Mouse (Mus musculus) small intestine, adult 2 months (tissue): ENCODE data around the gene Trcg1. TPM values are rescaled to one million over a fixed set of nuclear protein-coding genes. Genes with fewer than 3 reads are reported as not detected.

Experiments
- H3K27ac ChIP-seq: fragments of 200-500 bp; 2 replicates; pipeline ENCODE4 v1.5.1; 2012; ENCODE audit warnings: low read depth, low read length, control low read depth, inconsistent platforms; ENCODE audit not compliant: insufficient read depth
- H3K27me3 ChIP-seq: fragments of 200-500 bp; 2 replicates; pipeline ENCODE4 v1.6.1; 2012; ENCODE audit warnings: mild to moderate bottlenecking, moderate library complexity, low read length, inconsistent platforms; ENCODE audit not compliant: control insufficient read depth, insufficient read depth
- H3K36me3 ChIP-seq: fragments of 200-500 bp; 2 replicates; pipeline ENCODE4 v1.6.1; 2012; ENCODE audit warnings: mild to moderate bottlenecking, low read length, control low read depth, inconsistent platforms; ENCODE audit not compliant: control insufficient read depth, insufficient read depth
- H3K4me1 ChIP-seq: fragments of 200-500 bp; 2 replicates; pipeline ENCODE4 v1.6.1; 2012; ENCODE audit warnings: low read length, inconsistent platforms, mixed read lengths; ENCODE audit not compliant: control insufficient read depth, insufficient read depth, insufficient read length
- H3K4me3 ChIP-seq: fragments of 200-500 bp; 2 replicates; pipeline ENCODE4 v1.5.1; 2012; ENCODE audit warnings: low read depth, mild to moderate bottlenecking, control low read depth, inconsistent platforms, low read length, moderate library complexity
- CTCF ChIP-seq: fragments of 200-500 bp; IDR thresholded peaks from 2 replicates; pipeline ENCODE4 v1.5.1; 2012; ENCODE audit warnings: low read depth, mild to moderate bottlenecking, control low read depth, inconsistent platforms, low read length, moderate library complexity, mixed read lengths; ENCODE audit not compliant: insufficient replicate concordance, insufficient read length; ENCODE audit errors: extremely low read depth
- POLR2A ChIP-seq: fragments of 200-500 bp; IDR thresholded peaks from 2 replicates; pipeline ENCODE4 v1.6.1; 2012; ENCODE audit warnings: low read depth, mild to moderate bottlenecking, control low read depth, inconsistent platforms, low read length, moderate library complexity
- WGBS: fragments of 180-500 bp; shearing (Covaris S2); methylation state at CpG from one replicate; pipeline ENCODE4 v1.1.7; 2018; 5-methylcytosine and 5-hydroxymethylcytosine counted together
- polyA plus RNA-seq: library from polyadenylated mRNA; depleted of rRNA; stranded (reverse); fragments of >200 nt; gene quantifications from 2 replicates; pipeline ENCODE4 v1.2.3, GENCODE M21; 2012

The Trcg1 gene
- polyA plus RNA-seq, 1 experiment = not detected

DNA sequence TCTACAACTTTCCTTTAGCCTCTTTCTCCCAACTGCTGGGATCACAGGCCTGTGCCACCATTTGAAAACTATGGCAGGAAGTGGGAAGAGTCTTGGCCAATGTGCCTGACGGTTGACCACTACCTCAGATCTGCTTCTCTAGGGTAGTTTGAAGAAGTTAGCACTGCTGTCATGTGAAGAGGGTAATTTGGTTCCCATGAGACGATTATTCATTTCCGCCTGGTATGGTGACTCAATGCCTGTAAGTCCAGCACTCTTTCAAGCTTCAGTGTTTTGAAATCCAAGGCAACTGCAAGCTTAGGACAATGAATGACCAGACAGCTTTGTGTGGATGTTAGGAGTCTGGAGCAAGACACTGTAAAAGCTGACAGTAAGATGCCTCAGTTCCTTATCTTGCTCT is 2.6 kb upstream of the Trcg1 start:
- WGBS = 87% methylated on average over 3 of the region's 3 CpGs
- TF ChIP-seq CTCF (no peak), POLR2A (no peak)
- Histone ChIP-seq H3K27me3 (no peaks in the 10 kb centered on the region), H3K4me3 (no peak overlapping the region), H3K27ac (no peak overlapping the region), H3K4me1 (0 out of 2 replicates have a peak, but pooled peaks cover 4% of the 10 kb centered on the region), H3K36me3 (no peaks in the 10 kb centered on the region)

DNA sequence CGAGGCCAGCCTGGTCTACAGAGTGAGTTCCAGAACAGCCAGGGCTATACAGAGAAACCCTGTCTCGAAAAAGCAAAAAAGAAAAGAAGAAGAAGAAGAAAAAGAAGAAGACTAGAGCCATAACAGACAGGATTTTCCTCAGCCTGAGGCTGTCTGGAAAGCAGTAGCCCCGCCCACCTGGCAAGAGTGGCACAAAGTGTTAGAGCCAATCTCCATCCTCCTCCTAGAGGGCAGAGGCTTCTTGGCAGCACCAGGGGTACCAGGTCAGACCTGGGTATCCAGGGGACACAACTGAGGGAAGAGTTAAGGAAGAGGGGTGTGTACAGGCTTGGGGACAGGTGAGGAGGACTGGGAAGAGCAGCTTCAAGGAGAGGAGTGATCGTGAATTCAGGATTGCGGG is 1.3 kb downstream of the Trcg1 start:
- 78% methylated on average over 5 of the region's 5 CpGs for WGBS
- TF ChIP-seq CTCF (no peak), POLR2A (no peak)
- Histone ChIP-seq H3K4me3 (no peak overlapping the region), H3K36me3 (no peaks in the 10 kb centered on the region), H3K27ac (no peak overlapping the region), H3K4me1 (no peaks in the 10 kb centered on the region), H3K27me3 (no peaks in the 10 kb centered on the region)

- 76% methylated on average over 2 of the region's 2 CpGs for WGBS
- Histone ChIP-seq H3K36me3 (no peaks in the 10 kb centered on the region), H3K27ac (no peak overlapping the region), H3K27me3 (no peaks in the 10 kb centered on the region), H3K4me1 (no peaks in the 10 kb centered on the region), H3K4me3 (no peak overlapping the region)
- TF ChIP-seq POLR2A = no peak
- TF ChIP-seq CTCF = no peak
Observed at GRCm38 (mm10) chr9:57238220-57238619, 1.9 kb downstream of the Trcg1 start.

DNA sequence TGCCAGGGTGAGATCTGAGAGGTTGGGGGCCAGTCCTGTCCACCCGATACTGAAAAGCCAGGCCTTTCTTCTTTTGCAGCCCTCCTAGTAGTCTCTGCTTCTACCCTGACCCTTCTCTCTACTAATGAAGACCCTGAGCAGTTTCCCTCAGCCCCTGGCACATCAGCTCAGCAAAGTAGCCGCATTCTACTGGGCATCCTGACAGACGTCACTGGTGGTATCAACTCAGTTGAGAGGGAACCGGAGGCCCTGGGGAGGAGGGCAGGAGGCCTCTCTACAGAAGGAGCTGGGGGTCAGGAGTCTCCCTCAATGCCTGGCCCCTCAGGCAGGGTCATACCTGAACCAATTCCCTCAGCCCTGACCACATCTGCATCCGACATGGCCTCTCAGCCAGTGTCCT is 4.8 kb downstream of the Trcg1 start:
- Histone ChIP-seq H3K4me3 (no peak overlapping the region), H3K4me1 (peaks cover 4% of the 10 kb centered on the region), H3K27me3 (no peaks in the 10 kb centered on the region), H3K36me3 (no peaks in the 10 kb centered on the region), H3K27ac (no peak overlapping the region)
- WGBS = 92% methylated on average over 5 of the region's 5 CpGs
- TF ChIP-seq CTCF (no peak), POLR2A (no peak)

DNA sequence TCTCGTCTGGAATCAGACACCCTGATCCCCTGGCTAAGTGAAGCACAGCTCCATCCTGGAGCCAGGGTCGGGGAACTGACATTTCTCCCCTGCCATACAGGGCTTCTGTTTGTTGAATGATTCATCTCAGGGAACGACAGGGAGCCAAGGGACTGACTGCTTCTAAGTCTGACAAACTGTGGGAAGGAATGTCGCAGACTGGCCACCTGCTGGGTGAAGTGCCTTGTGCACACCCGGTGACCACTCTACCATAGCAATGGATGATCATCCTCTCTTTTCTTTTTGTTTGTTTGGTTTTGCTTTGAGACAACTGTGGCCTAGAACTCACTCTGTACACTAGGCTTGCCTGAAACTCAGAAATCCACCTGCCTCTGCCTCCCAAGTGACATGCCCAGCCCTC is 6.6 kb downstream of the Trcg1 start:
- 39% methylated on average over 5 of the region's 5 CpGs for WGBS
- H3K4me3 ChIP-seq = no peak overlapping the region
- no peak overlapping the region for H3K27ac ChIP-seq
- no peak for TF ChIP-seq POLR2A
- no peak for TF ChIP-seq CTCF
- no peaks in the 10 kb centered on the region for H3K36me3 ChIP-seq
- H3K4me1 ChIP-seq = peaks cover 11% of the 10 kb centered on the region
- no peaks in the 10 kb centered on the region for H3K27me3 ChIP-seq

DNA sequence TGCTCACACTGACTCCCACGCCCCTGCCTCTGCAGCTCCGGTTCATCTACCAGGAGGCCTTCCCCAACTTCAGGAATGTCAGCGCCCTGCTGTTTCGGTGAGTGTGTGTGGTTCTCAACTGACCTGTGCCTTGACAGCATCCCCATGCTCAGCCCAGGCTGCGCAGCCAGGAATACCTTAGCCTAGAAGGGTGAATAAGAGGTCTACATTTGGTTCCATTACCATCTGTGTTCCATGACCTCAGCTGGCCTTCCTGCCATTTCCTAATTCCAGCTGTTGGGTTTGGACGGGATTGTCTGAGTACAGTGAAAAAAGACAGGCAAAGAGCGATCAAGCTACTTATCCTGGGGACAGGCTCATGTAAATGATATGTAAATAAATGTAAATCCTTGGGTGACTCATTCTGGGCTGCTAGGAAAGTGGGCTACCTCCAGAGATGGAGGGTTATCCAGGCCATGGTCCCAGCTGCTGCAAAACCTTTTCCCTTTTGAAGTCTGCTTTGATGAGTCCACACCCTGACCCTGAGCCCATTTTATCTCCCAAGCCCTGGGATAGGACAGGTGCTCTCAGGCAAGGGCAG is 7.8 kb downstream of the Trcg1 start:
- no peak overlapping the region for H3K27ac ChIP-seq
- H3K4me1 ChIP-seq = peaks cover 15% of the 10 kb centered on the region
- no peak for TF ChIP-seq POLR2A
- TF ChIP-seq CTCF = no peak
- WGBS = 46% methylated on average over 7 of the region's 7 CpGs
- H3K36me3 ChIP-seq = no peaks in the 10 kb centered on the region
- H3K27me3 ChIP-seq = no peaks in the 10 kb centered on the region
- H3K4me3 ChIP-seq = no peak overlapping the region

DNA sequence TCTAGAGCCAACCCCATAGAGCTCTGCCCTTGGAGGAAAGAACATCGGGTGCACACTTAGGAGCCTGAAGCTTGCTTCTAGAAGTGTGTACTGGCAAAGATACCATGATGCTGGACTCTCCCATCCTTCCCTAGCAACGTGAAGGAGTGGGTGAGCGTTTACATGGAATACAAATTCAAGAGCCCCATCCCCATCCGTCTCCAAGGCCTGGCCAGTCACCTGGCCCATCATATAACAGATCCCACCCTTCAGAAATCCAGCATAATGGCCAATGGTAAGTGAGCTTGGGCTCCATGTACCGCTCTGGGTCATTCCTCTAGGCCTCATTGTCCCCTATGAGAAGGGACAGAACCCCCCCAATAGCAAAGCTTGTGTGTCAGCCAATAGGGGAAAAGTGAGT is 10.1 kb downstream of the Trcg1 start:
- H3K36me3 ChIP-seq = 0 out of 2 replicates have a peak, but pooled peaks cover 4% of the 10 kb centered on the region
- TF ChIP-seq CTCF = no peak
- no peaks in the 10 kb centered on the region for H3K27me3 ChIP-seq
- no peak overlapping the region for H3K27ac ChIP-seq
- WGBS = 96% methylated on average over 5 of the region's 5 CpGs
- peaks cover 15% of the 10 kb centered on the region for H3K4me1 ChIP-seq
- H3K4me3 ChIP-seq = no peak overlapping the region
